Mouse (Mus musculus) midbrain, embryonic 16.5 days (tissue): Measurements from ENCODE around the gene Fam135a. TPM values are rescaled to one million over a fixed set of nuclear protein-coding genes. Genes with fewer than 3 reads are reported as not detected.

ENCODE experiments used
- ATAC-seq: fragments of 200-750 bp; cut with Nextera tagmentation; 2 replicates; pipeline ENCODE4 v1.8.0; 2017; ENCODE audit warnings: moderate TSS enrichment
- H3K27ac ChIP-seq: fragments of 300-500 bp; sonication (generic); 2 replicates; pipeline ENCODE4 v1.5.1; 2014; ENCODE audit warnings: mild to moderate bottlenecking, low read length, mixed read lengths
- H3K27me3 ChIP-seq: fragments of 300-500 bp; sonication (generic); 2 replicates; pipeline ENCODE4 v1.6.1; 2014; ENCODE audit warnings: low read depth, low read length, mixed read lengths; ENCODE audit not compliant: control insufficient read depth, insufficient read depth
- H3K36me3 ChIP-seq: fragments of 300-500 bp; sonication (generic); 2 replicates; pipeline ENCODE4 v1.6.1; 2014; ENCODE audit warnings: mild to moderate bottlenecking, low read length, moderate library complexity, mixed read lengths; ENCODE audit not compliant: control insufficient read depth, insufficient read depth
- H3K4me1 ChIP-seq: fragments of 300-500 bp; sonication (generic); 2 replicates; pipeline ENCODE4 v1.6.1; 2014; ENCODE audit warnings: mild to moderate bottlenecking, low read length, mixed read lengths; ENCODE audit not compliant: control insufficient read depth, insufficient read depth
- H3K4me2 ChIP-seq: fragments of 300-500 bp; sonication (generic); 2 replicates; pipeline ENCODE4 v1.6.1; 2014; ENCODE audit warnings: mild to moderate bottlenecking, low read length, mixed read lengths
- H3K4me3 ChIP-seq: fragments of 300-500 bp; sonication (generic); 2 replicates; pipeline ENCODE4 v1.5.1; 2014; ENCODE audit warnings: low read depth, mild to moderate bottlenecking, low read length, moderate library complexity, mixed read lengths
- H3K9ac ChIP-seq: fragments of 300-500 bp; sonication (generic); 2 replicates; pipeline ENCODE4 v1.6.1; 2014; ENCODE audit warnings: low read depth, low read length, mixed read lengths
- H3K9me3 ChIP-seq: fragments of 300-500 bp; sonication (generic); replicated peaks from 2 replicates; pipeline ENCODE4 v1.6.1; 2014; ENCODE audit warnings: mild to moderate bottlenecking, low read length, mixed read lengths; ENCODE audit not compliant: control insufficient read depth, poor library complexity, severe bottlenecking
- WGBS: fragments of 180-500 bp; shearing (Covaris S2); extraction: QIAGEN DNeasy Blood & Tissue Kit; methylation state at CpG from one replicate; pipeline ENCODE4 v1.1.7; 2014; 5-methylcytosine and 5-hydroxymethylcytosine counted together
- polyA plus RNA-seq: library from polyadenylated mRNA; unstranded; fragments of >200 nt; fragmentation: Nextera tagmentation; extraction: Ambion mirVana; gene quantifications from 2 replicates; pipeline ENCODE4 v1.2.1, GENCODE M21; 2015

Gene Fam135a
- polyA plus RNA-seq, 1 experiment from 2014 or later: 27.8 TPM

- no peak overlapping the region for H3K9ac ChIP-seq
- H3K4me1 ChIP-seq: no peaks in the 10 kb centered on the region
- H3K9me3 ChIP-seq: no peaks in the 10 kb centered on the region
- ATAC-seq: no peak
- peaks cover 6% of the 10 kb centered on the region for H3K36me3 ChIP-seq
- no peak overlapping the region for H3K4me2 ChIP-seq
- H3K27me3 ChIP-seq: no peaks in the 10 kb centered on the region
- 92% methylated on average over 2 of the region's 2 CpGs for WGBS
- H3K4me3 ChIP-seq: no peak overlapping the region
- H3K27ac ChIP-seq: no peak overlapping the region
Observed at GRCm38 (mm10) chr1:24033759-24034423, 66.2 kb downstream of the Fam135a start.

- H3K27ac ChIP-seq: no peak overlapping the region
- no peak overlapping the region for H3K4me3 ChIP-seq
- H3K4me1 ChIP-seq: no peaks in the 10 kb centered on the region
- H3K9ac ChIP-seq: no peak overlapping the region
- no peak for ATAC-seq
- no peaks in the 10 kb centered on the region for H3K27me3 ChIP-seq
- peaks cover 6% of the 10 kb centered on the region; the same call in 1 of the 2 replicates for H3K36me3 ChIP-seq
- H3K9me3 ChIP-seq: no peaks in the 10 kb centered on the region
- H3K4me2 ChIP-seq: no peak overlapping the region
- 92% methylated on average over 6 of the region's 6 CpGs for WGBS
Observed at GRCm38 (mm10) chr1:24010821-24011220, 89.3 kb downstream of the Fam135a start.

GRCm38 (mm10) chr1:24010016-24010415 lies 90.1 kb downstream of the Fam135a start:
- Histone ChIP-seq H3K4me3 (no peak overlapping the region), H3K4me2 (no peak overlapping the region), H3K36me3 (peaks cover 6% of the 10 kb centered on the region; the same call in 1 of the 2 replicates), H3K9me3 (no peaks in the 10 kb centered on the region), H3K27me3 (no peaks in the 10 kb centered on the region), H3K9ac (no peak overlapping the region), H3K27ac (no peak overlapping the region), H3K4me1 (no peaks in the 10 kb centered on the region)
- 90% methylated on average over 6 of the region's 6 CpGs for WGBS
- no peak for ATAC-seq

- ATAC-seq: no peak
- peaks cover 3% of the 10 kb centered on the region; the same call in 1 of the 2 replicates for H3K36me3 ChIP-seq
- no peak overlapping the region for H3K4me2 ChIP-seq
- peaks cover 5% of the 10 kb centered on the region for H3K4me1 ChIP-seq
- no peak overlapping the region for H3K4me3 ChIP-seq
- no peak overlapping the region for H3K27ac ChIP-seq
- no peaks in the 10 kb centered on the region for H3K27me3 ChIP-seq
- H3K9ac ChIP-seq: no peak overlapping the region
- WGBS: 93% methylated on average over 8 of the region's 8 CpGs
- H3K9me3 ChIP-seq: no peaks in the 10 kb centered on the region
Observed at GRCm38 (mm10) chr1:24007621-24008020, 92.5 kb downstream of the Fam135a start.

GRCm38 (mm10) chr1:24005070-24005804 lies 94.9 kb downstream of the Fam135a start, which contains the start of gene Sdhaf4:
TSS of gene Sdhaf4 (minus strand) at chr1:24005656.
- Histone ChIP-seq H3K4me2 (peak within 1 kb of the TSS; percentile 65), H3K4me3 (peak within 1 kb of the TSS; percentile 64), H3K27me3 (no peaks in the 10 kb centered on the region), H3K4me1 (peaks cover 5% of the 10 kb centered on the region), H3K9me3 (no peaks in the 10 kb centered on the region), H3K9ac (peak within 1 kb of the TSS; percentile 94), H3K36me3 (no peaks in the 10 kb centered on the region), H3K27ac (peak within 1 kb of the TSS; percentile 93)
- under 1% methylated on average over 47 of the region's 47 CpGs for whole genome bisulfite sequencing
- peak; percentile 96 for ATAC-seq

- Histone ChIP-seq H3K4me2 (no peak overlapping the region), H3K4me3 (no peak overlapping the region), H3K9me3 (no peaks in the 10 kb centered on the region), H3K4me1 (peaks cover 2% of the 10 kb centered on the region), H3K36me3 (peaks cover 7% of the 10 kb centered on the region; the same call in 1 of the 2 replicates), H3K27ac (no peak overlapping the region), H3K9ac (no peak overlapping the region), H3K27me3 (no peaks in the 10 kb centered on the region)
- 98% methylated on average over 5 of the region's 5 CpGs for WGBS
- no peak for ATAC-seq
Observed at GRCm38 (mm10) chr1:23999318-23999717, 100.8 kb downstream of the Fam135a start.

GRCm38 (mm10) chr1:23998866-23999265 lies 101.3 kb downstream of the Fam135a start:
- Histone ChIP-seq H3K4me1 (no peaks in the 10 kb centered on the region), H3K9ac (no peak overlapping the region), H3K27ac (no peak overlapping the region), H3K4me2 (no peak overlapping the region), H3K36me3 (peaks cover 7% of the 10 kb centered on the region; the same call in 1 of the 2 replicates), H3K9me3 (no peaks in the 10 kb centered on the region), H3K27me3 (no peaks in the 10 kb centered on the region), H3K4me3 (no peak overlapping the region)
- no peak for ATAC-seq
- WGBS: 98% methylated on average over 7 of the region's 7 CpGs

GRCm38 (mm10) chr1:23998120-23998810 lies 101.9 kb downstream of the Fam135a start:
- ATAC-seq: no peak
- Histone ChIP-seq H3K4me2 (no peak overlapping the region), H3K36me3 (peaks cover 7% of the 10 kb centered on the region; the same call in 1 of the 2 replicates), H3K27me3 (no peaks in the 10 kb centered on the region), H3K9ac (no peak overlapping the region), H3K9me3 (no peaks in the 10 kb centered on the region), H3K27ac (no peak overlapping the region), H3K4me3 (no peak overlapping the region), H3K4me1 (no peaks in the 10 kb centered on the region)
- 92% methylated on average over 7 of the region's 7 CpGs for WGBS
